ENCODE assay signal across 8 mouse cellular contexts in genomic region chr4:108847715-108848504, GRCm38 (mm10). TPM values are rescaled to one million over a fixed set of nuclear protein-coding genes. Genes with fewer than 3 reads are reported as not detected.
A peak's percentile ranks its signal among the peaks of the same experiment; 100 is the strongest.
DNase-seq lines count a peak whose midpoint lies in the region; ATAC-seq lines count a peak whose summit lies in the region.

Gene Kti12, plus strand, starts transcription at chr4:108847785.

- intact Hi-C loops in left cerebral cortex, postnatal 14 days (cut with DNase I): no loop called here

- no peaks in the 10 kb centered on the region for H3K9me3 ChIP-seq in intestine, embryonic 14.5 days (ENCODE audit: control insufficient read depth, low read length)

- peak; percentile 88 for ATAC-seq in intestine, embryonic 14.5 days (replicated peaks; ENCODE audit: low FRiP score, low TSS enrichment, low read depth)

- H3K4me2 ChIP-seq in intestine, embryonic 14.5 days (ENCODE audit: low read length): peak within 1 kb of the TSS; percentile 92

- peaks cover 13% of the 10 kb centered on the region for H3K4me1 ChIP-seq in intestine, embryonic 14.5 days (replicated peaks; ENCODE audit: control insufficient read depth, insufficient read depth, low read length)

- H3K27me3 ChIP-seq in intestine, embryonic 14.5 days (replicated peaks; ENCODE audit: control insufficient read depth, insufficient read depth, low read length): no peaks in the 10 kb centered on the region

- peak within 1 kb of the TSS; percentile 90 for H3K9ac ChIP-seq in intestine, embryonic 14.5 days (ENCODE audit: low read length)

- DNase-seq in adrenal gland, adult (ENCODE audit: inconsistent age in 2 of 2, low spot score in 1 of 2): peak; percentile 87 to 96
- DNase-seq in embryo, embryonic 10.5 days (ENCODE audit: low spot score): peak; percentile 92
- DNase-seq in gastrocnemius, postnatal 25 days: peak; percentile 81
- peak; percentile 84 for DNase-seq in intestine, embryonic 14.5 days (ENCODE audit: low spot score)
- peak; percentile 82 to 83 for DNase-seq in left cerebral cortex, postnatal 14 days (ENCODE audit: low spot score in 2 of 2)
- peak; percentile 88 for DNase-seq in mesoderm, embryonic 11.5 days (ENCODE audit: low read depth, low spot score)
- peak; percentile 76 to 84 for DNase-seq in right cerebral cortex, postnatal 36 days (ENCODE audit: low spot score in 2 of 2)
- DNase-seq in yolk sac, embryonic 10.5 days (ENCODE audit: low spot score): peak; percentile 86

- H3K36me3 ChIP-seq in intestine, embryonic 14.5 days (ENCODE audit: control insufficient read depth, insufficient read depth, low read length): peaks cover 16% of the 10 kb centered on the region; the same call in 1 of the 2 replicates

- H3K4me3 ChIP-seq in intestine, embryonic 14.5 days (ENCODE audit: low read depth, low read length): peak within 1 kb of the TSS; percentile 94

- WGBS in intestine, embryonic 14.5 days: under 1% methylated on average over 77 of the region's 77 CpGs

- H3K27ac ChIP-seq in intestine, embryonic 14.5 days (ENCODE audit: low read depth): peak within 1 kb of the TSS; percentile 89

RNA-seq across cellular contexts. Expression of gene Kti12, which starts in this region (rescaled TPM):
- 10 to 100 TPM; 19.7 to 20.7 TPM for total RNA-seq in gastrocnemius, postnatal 25 days (2021)
- polyA plus RNA-seq in intestine, embryonic 14.5 days (2014; fragmentation: Nextera tagmentation; extraction: Ambion mirVana): 58.5 and 60.5 TPM in 2 replicates
- total RNA-seq in left cerebral cortex, postnatal 14 days (2021): 10 to 100 TPM; 15.5 to 16.6 TPM

Comparison
In these comparisons a context has a peak if more than half of its experiments do, and no peak if none do; other contexts are left out.
1. Peak in every context shown above with its lines: DNase-seq, ATAC-seq, H3K4me3 ChIP-seq and H3K27ac ChIP-seq.